Mouse (Mus musculus) MEL (cell line): ENCODE results near the gene Atp1a2. TPM values are rescaled to one million over a fixed set of nuclear protein-coding genes. Genes with fewer than 3 reads are reported as not detected.

Source experiments
- DNase-seq: peaks from one replicate; pipeline ENCODE4 v3.0.0; 2011; ENCODE audit warnings: low read depth, low spot score
- H3K27ac ChIP-seq: 2 replicates; pipeline ENCODE4 v1.5.1; 2012; ENCODE audit warnings: low read depth, mild to moderate bottlenecking, control low read depth, low read length, moderate library complexity; ENCODE audit not compliant: control insufficient read depth
- H3K27me3 ChIP-seq, 2 experiments: fragments of 150-350 bp in 1 of 2; sonication (generic) in 1 of 2; 2 replicates each; pipeline ENCODE4 v1.6.1; 2012; ENCODE audit warnings: low read length in 2 of 2, mild to moderate bottlenecking in 2 of 2, improper control_type of control experiment in 1 of 2, moderate library complexity in 1 of 2; ENCODE audit not compliant: insufficient read depth in 2 of 2, control insufficient read depth in 1 of 2
- H3K36me3 ChIP-seq, 2 experiments: 2 replicates each; pipeline ENCODE4 v1.6.1; 2012 to 2014; ENCODE audit warnings: low read length in 2 of 2, improper control_type of control experiment in 1 of 2, inconsistent platforms in 1 of 2, mild to moderate bottlenecking in 1 of 2; ENCODE audit not compliant: insufficient read depth in 2 of 2, control insufficient read depth in 1 of 2
- H3K4me1 ChIP-seq, 2 experiments: fragments of 150-350 bp in 1 of 2; sonication (generic) in 1 of 2; 2 replicates each; pipeline ENCODE4 v1.6.1; 2012; ENCODE audit warnings: low read length in 2 of 2, improper control_type of control experiment in 1 of 2, mild to moderate bottlenecking in 1 of 2; ENCODE audit not compliant: insufficient read depth in 2 of 2, control insufficient read depth in 1 of 2
- H3K4me3 ChIP-seq, 2 experiments: fragments of 150-350 bp in 1 of 2; sonication (generic) in 1 of 2; 2 replicates each; pipeline ENCODE4 v1.5.1; 2012; ENCODE audit warnings: low read depth in 2 of 2, low read length in 2 of 2, mild to moderate bottlenecking in 2 of 2, moderate library complexity in 2 of 2, control low read depth in 1 of 2, improper control_type of control experiment in 1 of 2; ENCODE audit not compliant: control insufficient read depth in 1 of 2, insufficient read depth in 1 of 2
- H3K79me2 ChIP-seq: 2 replicates; pipeline ENCODE4 v1.6.1; 2012; ENCODE audit warnings: mild to moderate bottlenecking, low read length, moderate library complexity; ENCODE audit not compliant: control insufficient read depth, poor library complexity, insufficient read depth
- H3K9ac ChIP-seq: 2 replicates; pipeline ENCODE4 v1.6.1; 2012; ENCODE audit warnings: low read depth, mild to moderate bottlenecking, control low read depth, low read length, moderate library complexity; ENCODE audit not compliant: control insufficient read depth, poor library complexity, severe bottlenecking
- H3K9me3 ChIP-seq: fragments of 150-350 bp; sonication (generic); replicated peaks from 2 replicates; pipeline ENCODE4 v1.6.1; 2012; ENCODE audit warnings: mild to moderate bottlenecking, low read length, improper control_type of control experiment, moderate library complexity; ENCODE audit not compliant: insufficient read depth
- BHLHE40 ChIP-seq: IDR thresholded peaks from 2 replicates; pipeline ENCODE4 v1.6.1; 2012; ENCODE audit warnings: low read depth, mild to moderate bottlenecking, inconsistent platforms, low read length, improper control_type of control experiment, borderline replicate concordance
- CHD2 ChIP-seq: IDR thresholded peaks from 2 replicates; pipeline ENCODE4 v1.6.1; 2011; ENCODE audit warnings: low read length, improper control_type of control experiment
- CTCF ChIP-seq, 3 experiments: IDR thresholded peaks in 2 of 3; conservative IDR thresholded peaks in 1 of 3; 2 replicates each; pipeline ENCODE4 v1.5.1; 2011 to 2012; ENCODE audit warnings: low read length in 3 of 3, low read depth in 2 of 3, mild to moderate bottlenecking in 2 of 3, improper control_type of control experiment in 1 of 3, inconsistent platforms in 1 of 3, mixed read lengths in 1 of 3, moderate library complexity in 1 of 3; ENCODE audit not compliant: control insufficient read depth in 1 of 3, insufficient read depth in 1 of 3, poor library complexity in 1 of 3, severe bottlenecking in 1 of 3
- EP300 ChIP-seq, 2 experiments: IDR thresholded peaks; 2 replicates each; pipeline ENCODE4 v1.6.1; 2011; ENCODE audit warnings: improper control_type of control experiment in 2 of 2, low read length in 2 of 2, low read depth in 1 of 2, mild to moderate bottlenecking in 1 of 2
- ETS1 ChIP-seq: IDR thresholded peaks from 2 replicates; pipeline ENCODE4 v1.6.1; 2012; ENCODE audit warnings: low read depth, mild to moderate bottlenecking, inconsistent platforms, low read length, improper control_type of control experiment, moderate library complexity
- GATA1 ChIP-seq: IDR thresholded peaks from 2 replicates; pipeline ENCODE4 v1.6.1; 2011; ENCODE audit warnings: low read depth, low read length, improper control_type of control experiment
- MAZ ChIP-seq: IDR thresholded peaks from 2 replicates; pipeline ENCODE4 v1.6.1; 2012; ENCODE audit warnings: low read depth, mild to moderate bottlenecking, inconsistent platforms, low read length, improper control_type of control experiment
- MEF2A ChIP-seq: IDR thresholded peaks from 2 replicates; pipeline ENCODE4 v1.6.1; 2014; ENCODE audit warnings: low read depth, mild to moderate bottlenecking, inconsistent platforms, low read length, improper control_type of control experiment; ENCODE audit not compliant: poor library complexity, insufficient replicate concordance, severe bottlenecking; ENCODE audit errors: extremely low read depth
- MXI1 ChIP-seq: IDR thresholded peaks from 2 replicates; pipeline ENCODE4 v1.6.1; 2011; ENCODE audit warnings: mild to moderate bottlenecking, low read depth, low read length, improper control_type of control experiment
- POLR2A ChIP-seq, 2 experiments: IDR thresholded peaks; 2 replicates each; pipeline ENCODE4 v1.6.1; 2011 to 2012; ENCODE audit warnings: low read length in 2 of 2, mild to moderate bottlenecking in 2 of 2, control low read depth in 1 of 2, improper control_type of control experiment in 1 of 2, low read depth in 1 of 2, moderate library complexity in 1 of 2; ENCODE audit not compliant: control insufficient read depth in 1 of 2, insufficient read depth in 1 of 2, poor library complexity in 1 of 2
- POLR2AphosphoS2 ChIP-seq: IDR thresholded peaks from 2 replicates; pipeline ENCODE4 v1.6.1; 2011; ENCODE audit warnings: low read length, improper control_type of control experiment
- RAD21 ChIP-seq: IDR thresholded peaks from 2 replicates; pipeline ENCODE4 v1.6.1; 2011; ENCODE audit warnings: mild to moderate bottlenecking, low read depth, low read length, improper control_type of control experiment
- SMC3 ChIP-seq: IDR thresholded peaks from 2 replicates; pipeline ENCODE4 v1.6.1; 2011; ENCODE audit warnings: low read depth, low read length, improper control_type of control experiment
- TBP ChIP-seq: IDR thresholded peaks from 2 replicates; pipeline ENCODE4 v1.8.0; 2011; ENCODE audit warnings: low read depth, low read length, improper control_type of control experiment
- TCF12 ChIP-seq: IDR thresholded peaks from 2 replicates; pipeline ENCODE4 v1.6.1; 2014; ENCODE audit warnings: low read depth, mild to moderate bottlenecking, inconsistent platforms, low read length, improper control_type of control experiment, moderate library complexity
- UBTF ChIP-seq: IDR thresholded peaks from 2 replicates; pipeline ENCODE4 v1.6.1; 2012; ENCODE audit warnings: low read depth, mild to moderate bottlenecking, inconsistent platforms, low read length, improper control_type of control experiment, moderate library complexity, borderline replicate concordance; ENCODE audit not compliant: insufficient read depth
- USF1 ChIP-seq: IDR thresholded peaks from 2 replicates; pipeline ENCODE4 v1.6.1; 2014; ENCODE audit warnings: low read depth, mild to moderate bottlenecking, inconsistent platforms, low read length, improper control_type of control experiment, moderate library complexity
- ZNF384 ChIP-seq: IDR thresholded peaks from 2 replicates; pipeline ENCODE4 v1.6.1; 2012; ENCODE audit warnings: low read depth, mild to moderate bottlenecking, inconsistent platforms, low read length, improper control_type of control experiment
- polyA plus RNA-seq, 2 experiments: library from polyadenylated mRNA; stranded (reverse) in 1 of 2; unstranded in 1 of 2; fragments of >175 nt in 1 of 2; fragments of >200 nt in 1 of 2; gene quantifications; 2 replicates each; pipeline versions ENCODE4 v1.2.1 to v1.2.4; 2012; ENCODE audit warnings: low replicate concordance in 2 of 2, low read depth in 1 of 2; ENCODE audit not compliant: insufficient read length in 2 of 2, insufficient read depth in 1 of 2, missing spikeins in 1 of 2
- total RNA-seq: library from RNA; depleted of rRNA; stranded (reverse); fragments of 300-350 nt; gene quantifications from 2 replicates; pipeline ENCODE4 v1.2.3, GENCODE M21; 2012

The Atp1a2 gene
- total and polyA plus RNA-seq, 3 experiments = 0.04 TPM; not detected in 2

DNA sequence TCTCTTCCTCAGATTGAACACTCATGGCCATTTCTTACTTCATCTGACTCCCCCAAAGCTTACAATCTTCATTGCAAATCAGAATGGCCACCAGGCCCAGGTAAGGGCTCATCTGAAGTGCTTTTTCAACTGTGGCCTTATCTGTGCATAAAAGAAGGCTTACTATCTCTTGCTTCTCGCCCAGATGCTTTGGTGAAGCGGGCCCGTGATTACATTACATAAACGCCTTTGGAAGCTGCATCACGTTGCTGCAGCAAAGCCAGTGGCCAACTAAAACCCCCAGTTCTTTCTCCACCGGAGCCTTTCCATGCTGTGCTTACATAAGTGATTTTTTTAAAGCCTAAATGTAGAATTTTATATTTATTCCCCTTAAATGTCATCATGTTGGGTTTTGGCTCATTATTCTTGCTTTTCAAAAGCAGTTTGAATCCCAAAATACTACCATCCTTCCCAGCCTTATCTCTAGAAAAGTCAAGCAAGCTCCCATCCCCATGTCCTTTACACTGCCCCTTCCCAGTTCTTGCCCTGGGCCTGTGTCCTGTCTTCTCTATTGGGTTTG is 26.0 kb upstream of the Atp1a2 start:
- H3K27me3 ChIP-seq = no peaks in the 10 kb centered on the region; a peak in 1 of 4 replicates

DNA sequence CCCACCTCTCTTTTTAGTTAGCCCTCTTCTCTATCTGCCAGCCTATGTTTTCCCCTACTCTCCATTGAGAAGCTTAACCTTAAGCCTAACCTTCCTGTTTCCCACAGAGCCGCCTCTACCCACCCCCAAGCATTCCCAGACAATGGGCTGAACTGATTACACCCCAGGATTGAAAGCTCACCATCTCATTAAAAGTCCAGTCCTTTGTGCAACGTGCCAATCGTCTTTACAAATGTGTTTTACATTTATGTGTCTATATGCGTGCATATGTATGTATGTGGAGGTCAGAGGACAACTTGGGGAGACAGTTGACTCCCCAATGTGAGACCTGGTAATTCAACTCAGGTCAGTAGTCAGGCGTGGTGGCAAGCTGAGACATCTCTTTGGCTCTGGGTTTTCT is 25.4 kb upstream of the Atp1a2 start:
- Histone ChIP-seq H3K36me3 (no peaks in the 10 kb centered on the region; a peak in 1 of 4 replicates), H3K9ac (no peak overlapping the region), H3K27ac (no peak overlapping the region), H3K27me3 (no peaks in the 10 kb centered on the region), H3K4me1 (no peaks in the 10 kb centered on the region), H3K9me3 (no peaks in the 10 kb centered on the region), H3K79me2 (no peaks in the 10 kb centered on the region), H3K4me3 (no peak overlapping the region)
- TF ChIP-seq SMC3 = no peak
- TF ChIP-seq POLR2A (IDR thresholded peaks at IDR 0.05; ENCODE audit: control insufficient read depth in 1 of 2, insufficient read depth in 1 of 2, low read depth in 1 of 2, low read length in 2 of 2, poor library complexity in 1 of 2) = no peak
- TF ChIP-seq ETS1 = no peak
- no peak for TF ChIP-seq MXI1
- TF ChIP-seq MAZ = no peak
- TF ChIP-seq POLR2AphosphoS2 = no peak
- no peak for TF ChIP-seq ZNF384
- no peak for TF ChIP-seq BHLHE40
- no peak for DNase-seq

More for the DNA sequence above, 26.0 kb upstream of the Atp1a2 start:
- Histone ChIP-seq H3K9ac (no peak overlapping the region), H3K4me1 (no peaks in the 10 kb centered on the region), H3K9me3 (no peaks in the 10 kb centered on the region), H3K36me3 (no peaks in the 10 kb centered on the region; a peak in 1 of 4 replicates), H3K4me3 (no peak overlapping the region), H3K79me2 (no peaks in the 10 kb centered on the region), H3K27ac (no peak overlapping the region)
- DNase-seq = no peak
- TF ChIP-seq EP300 (IDR thresholded peaks at IDR 0.05; ENCODE audit: low read depth in 1 of 2, low read length in 2 of 2) (peak in 1 of 2 experiments; percentile 26; a peak in 1 of 4 replicates), CTCF (IDR thresholded peaks at IDR 0.05 in 2 of 3, conservative IDR thresholded peaks at IDR 0.05 in 1 of 3; ENCODE audit: control insufficient read depth in 1 of 3, insufficient read depth in 1 of 3, low read depth in 2 of 3, low read length in 3 of 3, poor library complexity in 1 of 3, severe bottlenecking in 1 of 3) (no peak), MEF2A (no peak), ETS1 (no peak), GATA1 (0 out of 2 replicates have a peak, but pooled peaks have one; percentile 7), UBTF (no peak), USF1 (no peak), TBP (no peak)

DNA sequence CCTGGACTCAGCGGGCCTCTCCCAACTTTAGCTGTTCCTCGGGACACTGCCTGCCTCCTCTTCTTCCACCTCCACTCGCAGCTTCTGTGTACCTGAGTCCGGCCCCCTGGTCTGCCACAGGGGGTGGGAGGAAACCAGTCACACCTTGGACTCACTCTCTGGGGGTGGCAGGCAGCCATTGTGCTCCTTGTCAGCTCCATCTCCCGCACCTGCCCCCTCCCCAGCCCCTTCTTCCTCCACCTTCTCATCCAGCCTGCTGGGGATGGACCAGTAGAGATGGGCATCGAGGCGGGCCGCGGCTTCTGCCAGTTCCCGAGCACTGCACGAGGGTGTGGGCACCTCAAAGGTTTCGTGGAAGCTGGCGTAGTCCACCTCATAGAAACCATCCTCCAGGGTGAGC is 24.9 kb upstream of the Atp1a2 start:
- no peaks in the 10 kb centered on the region for H3K4me1 ChIP-seq
- no peak for DNase-seq
- H3K27me3 ChIP-seq = no peaks in the 10 kb centered on the region
- no peak overlapping the region for H3K4me3 ChIP-seq
- no peaks in the 10 kb centered on the region for H3K9me3 ChIP-seq
- H3K9ac ChIP-seq = no peak overlapping the region
- no peaks in the 10 kb centered on the region; a peak in 1 of 4 replicates for H3K36me3 ChIP-seq
- H3K79me2 ChIP-seq = no peaks in the 10 kb centered on the region
- H3K27ac ChIP-seq = no peak overlapping the region
- TF ChIP-seq TBP (no peak), TCF12 (no peak), RAD21 (no peak), CTCF (IDR thresholded peaks at IDR 0.05 in 2 of 3, conservative IDR thresholded peaks at IDR 0.05 in 1 of 3; ENCODE audit: control insufficient read depth in 1 of 3, insufficient read depth in 1 of 3, low read depth in 2 of 3, low read length in 3 of 3, poor library complexity in 1 of 3, severe bottlenecking in 1 of 3) (no peak), CHD2 (no peak)
- TF ChIP-seq, all 39 proteins: peak for 0
